7 mouse cellular contexts compared by ENCODE assay signal in genomic region chr11:72940208-72941143, GRCm38 (mm10). TPM values are rescaled to one million over a fixed set of nuclear protein-coding genes. Genes with fewer than 3 reads are reported as not detected.
DNase-seq lines count a peak whose midpoint lies in the region; ATAC-seq lines count a peak whose summit lies in the region.

No protein-coding gene starts in this region.

- DNase-seq in 3T3-L1 (ENCODE audit: low read depth, low spot score) (peak; percentile 27), A20 (ENCODE audit: low read depth, low spot score) (peak; percentile 81)
- DNase-seq in embryo, embryonic 10 days (ENCODE audit: low spot score), result peak; percentile 70
- peak; percentile 38 to 69 for DNase-seq in kidney, postnatal 36 days
- no peak for DNase-seq in ovary, adult 18-20 months (ENCODE audit: low spot score)

- H3K9me3 ChIP-seq in heart, embryonic 12.5 days (replicated peaks), result no peaks in the 10 kb centered on the region

- peak overlapping the region; percentile 43; the same call in 1 of the 2 replicates for H3K9ac ChIP-seq in heart, embryonic 12.5 days

- peaks cover 9% of the 10 kb centered on the region; the same call in 1 of the 2 replicates for H3K27me3 ChIP-seq in heart, embryonic 12.5 days (replicated peaks)

- 0 out of 2 replicates have a peak, but pooled peaks have one; percentile 43 for ATAC-seq in heart, embryonic 12.5 days (ENCODE audit: insufficient number of reproducible peaks, low FRiP score)
- peak; percentile 96 for ATAC-seq in megakaryocyte progenitor cell, adult 5-6 weeks (replicated peaks; ENCODE audit: poor library complexity)

- peak overlapping the region; percentile 44 for H3K4me3 ChIP-seq in heart, embryonic 12.5 days

- H3K4me2 ChIP-seq in heart, embryonic 12.5 days, result peak overlapping the region; percentile 57

- no peak overlapping the region for H3K27ac ChIP-seq in heart, embryonic 12.5 days (ENCODE audit: poor library complexity, severe bottlenecking)

- WGBS in heart, embryonic 12.5 days, result 30% methylated on average over 20 of the region's 20 CpGs

- no peaks in the 10 kb centered on the region for H3K36me3 ChIP-seq in heart, embryonic 12.5 days

- peaks cover 18% of the 10 kb centered on the region for H3K4me1 ChIP-seq in heart, embryonic 12.5 days (replicated peaks)

RNA-seq across cellular contexts. Expression of gene Atp2a3, which starts 20.5 kb away (rescaled TPM):
- polyA plus RNA-seq in heart, embryonic 12.5 days (2016; fragmentation: Nextera tagmentation; extraction: Ambion mirVana), result 4.8 and 5.7 TPM in 2 replicates
- 52.1 and 63.7 TPM in 2 replicates for total RNA-seq in megakaryocyte progenitor cell, adult 5-6 weeks (2015)
- 74.9 and 82.5 TPM in 2 replicates for total RNA-seq in megakaryocyte progenitor cell, adult 5-6 weeks (2017)

RNA-seq across cellular contexts. Expression of gene P2rx1, which starts 58.4 kb away (rescaled TPM):
- 2.2 and 2.7 TPM in 2 replicates for polyA plus RNA-seq in heart, embryonic 12.5 days (2016; fragmentation: Nextera tagmentation; extraction: Ambion mirVana)
- total RNA-seq in megakaryocyte progenitor cell, adult 5-6 weeks (2015), result 6.8 and 9.3 TPM in 2 replicates
- total RNA-seq in megakaryocyte progenitor cell, adult 5-6 weeks (2017), result 3.8 and 5.2 TPM in 2 replicates
